Mouse (Mus musculus) hindbrain, postnatal 0 days (tissue): ENCODE measurements at regions not wholly inside any gene's neighbourhood (a gene's known extent, or its start where the extent isn't known, plus 50 kb on each side); places are given as distances from the start of the nearest gene placed in this dataset.

ENCODE experiments used
- ATAC-seq: fragments of 200-750 bp; cut with Nextera tagmentation; 2 replicates; pipeline ENCODE4 v1.8.0; 2017; ENCODE audit warnings: mild to moderate bottlenecking, moderate TSS enrichment, moderate library complexity
- DNase-seq: peaks from one replicate; pipeline ENCODE4 v3.0.0-alpha.2; 2015; ENCODE audit warnings: low spot score
- H3K27ac ChIP-seq: fragments of 300-500 bp; sonication (generic); 2 replicates; pipeline ENCODE4 v1.5.1; 2014; ENCODE audit warnings: mild to moderate bottlenecking
- H3K27me3 ChIP-seq: fragments of 300-500 bp; sonication (generic); 2 replicates; pipeline ENCODE4 v1.6.1; 2014; ENCODE audit warnings: low read length, mixed read lengths; ENCODE audit not compliant: insufficient read depth
- H3K36me3 ChIP-seq: fragments of 300-500 bp; sonication (generic); 2 replicates; pipeline ENCODE4 v1.6.1; 2014; ENCODE audit warnings: low read length, mixed read lengths; ENCODE audit not compliant: insufficient read depth
- H3K4me1 ChIP-seq: fragments of 300-500 bp; sonication (generic); 2 replicates; pipeline ENCODE4 v1.6.1; 2014; ENCODE audit warnings: antibody characterized with exemption, low read length, mixed read lengths; ENCODE audit not compliant: insufficient read depth
- H3K4me2 ChIP-seq: fragments of 300-500 bp; sonication (generic); 2 replicates; pipeline ENCODE4 v1.6.1; 2014; ENCODE audit warnings: low read depth, mild to moderate bottlenecking, low read length, moderate library complexity, mixed read lengths
- H3K4me3 ChIP-seq: fragments of 300-500 bp; sonication (generic); 2 replicates; pipeline ENCODE4 v1.5.1; 2014; ENCODE audit warnings: low read length
- H3K9ac ChIP-seq: fragments of 300-500 bp; sonication (generic); replicated peaks from 2 replicates; pipeline ENCODE4 v1.6.1; 2014; ENCODE audit warnings: mild to moderate bottlenecking, low read length, moderate library complexity, mixed read lengths
- H3K9me3 ChIP-seq: fragments of 300-500 bp; sonication (generic); 2 replicates; pipeline ENCODE4 v1.6.1; 2016; ENCODE audit warnings: low read length, mixed read lengths
- CTCF ChIP-seq: IDR thresholded peaks from 2 replicates; pipeline ENCODE4 v1.5.1; 2016; ENCODE audit warnings: antibody characterized with exemption, control low read depth, low read depth
- WGBS: fragments of 180-500 bp; shearing (Covaris S2); extraction: QIAGEN DNeasy Blood & Tissue Kit; methylation state at CpG from one replicate; pipeline ENCODE4 v1.1.7; 2014; 5-methylcytosine and 5-hydroxymethylcytosine counted together

GRCm38 (mm10) chr19:6647216-6647615 is 104.4 kb upstream of the Slc22a12 start:
- H3K4me2 ChIP-seq = no peak overlapping the region
- no peak overlapping the region for H3K27ac ChIP-seq
- no peaks in the 10 kb centered on the region for H3K4me1 ChIP-seq
- no peak for DNase-seq
- H3K9ac ChIP-seq = no peak overlapping the region
- H3K36me3 ChIP-seq = no peaks in the 10 kb centered on the region
- no peak for ATAC-seq
- H3K4me3 ChIP-seq = no peak overlapping the region
- no peaks in the 10 kb centered on the region for H3K27me3 ChIP-seq
- 91% methylated on average over 3 of the region's 3 CpGs for WGBS
- peak; percentile 42; the same call in 1 of the 2 replicates for TF ChIP-seq CTCF
- H3K9me3 ChIP-seq = no peaks in the 10 kb centered on the region

DNA sequence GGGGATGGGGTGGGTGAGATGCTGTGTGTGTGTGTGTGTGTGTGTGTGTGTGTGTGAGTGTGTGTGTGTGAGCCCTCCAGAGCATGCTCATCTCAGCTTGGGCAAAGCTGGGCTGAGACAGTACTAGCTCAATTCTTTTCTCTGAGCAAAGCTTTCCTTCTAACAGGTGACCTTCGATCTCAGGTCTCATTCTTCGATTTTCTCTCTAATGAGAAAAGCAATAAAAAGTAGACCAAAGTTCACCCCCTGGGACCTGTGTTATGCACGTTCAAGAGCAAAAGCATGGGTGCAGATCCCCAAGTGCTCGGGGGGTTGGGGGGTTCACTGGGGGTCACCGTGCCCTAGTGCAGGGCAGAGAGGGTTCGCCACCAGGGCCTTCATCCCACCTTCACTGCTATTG is 103.1 kb upstream of the Slc22a12 start:
- no peaks in the 10 kb centered on the region for H3K36me3 ChIP-seq
- no peak overlapping the region for H3K4me2 ChIP-seq
- no peak overlapping the region for H3K27ac ChIP-seq
- no peaks in the 10 kb centered on the region for H3K9me3 ChIP-seq
- no peaks in the 10 kb centered on the region for H3K4me1 ChIP-seq
- H3K4me3 ChIP-seq = no peak overlapping the region
- no peak for TF ChIP-seq CTCF
- WGBS = 87% methylated on average over 6 of the region's 6 CpGs
- no peak overlapping the region for H3K9ac ChIP-seq
- H3K27me3 ChIP-seq = no peaks in the 10 kb centered on the region
- no peak for DNase-seq
- ATAC-seq = no peak

DNA sequence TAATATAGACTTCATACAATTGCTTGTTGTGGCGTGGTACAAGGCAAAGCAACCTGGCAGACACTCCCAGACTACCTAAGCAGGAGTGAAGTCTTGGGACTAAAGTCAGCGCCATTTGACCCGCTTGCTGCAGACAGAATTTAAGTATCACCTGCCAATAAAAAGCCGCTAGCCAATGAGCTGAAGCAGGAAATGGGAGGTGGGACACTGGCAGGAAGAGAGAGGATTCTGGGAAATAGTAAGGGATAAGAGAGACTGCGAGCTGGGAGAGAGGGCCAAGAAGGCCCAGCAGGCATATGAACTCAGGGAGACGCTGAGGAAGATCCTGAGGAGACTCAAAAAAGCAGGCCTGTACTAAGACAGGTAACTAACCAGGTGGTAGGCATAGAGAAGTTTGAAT is 102.0 kb upstream of the Slc22a12 start:
- Histone ChIP-seq H3K9me3 (no peaks in the 10 kb centered on the region), H3K36me3 (no peaks in the 10 kb centered on the region), H3K9ac (no peak overlapping the region), H3K27ac (no peak overlapping the region), H3K4me2 (no peak overlapping the region), H3K27me3 (no peaks in the 10 kb centered on the region), H3K4me3 (no peak overlapping the region), H3K4me1 (no peaks in the 10 kb centered on the region)
- 86% methylated on average over 6 of the region's 6 CpGs for WGBS
- DNase-seq = no peak
- TF ChIP-seq CTCF = no peak
- no peak for ATAC-seq

DNA sequence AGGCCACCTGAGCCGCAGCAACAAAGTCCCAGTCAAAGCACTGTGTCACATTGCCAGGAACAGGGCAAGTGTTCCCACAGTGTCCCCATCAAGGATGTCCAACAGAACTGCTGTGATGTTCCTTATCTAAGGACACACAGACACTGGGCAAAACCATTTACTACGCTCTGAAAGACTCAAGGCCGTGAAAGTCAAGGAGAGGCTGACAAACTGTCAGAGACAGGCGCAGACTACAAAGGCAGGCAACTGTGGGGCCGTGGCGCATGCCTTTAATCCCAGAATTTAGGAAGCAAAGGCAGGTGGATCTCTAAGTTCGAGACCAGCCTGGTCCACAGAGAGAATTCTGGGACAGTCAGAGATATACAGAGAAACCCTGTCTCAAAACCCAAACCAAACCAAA is 96.8 kb upstream of the Slc22a12 start:
- Histone ChIP-seq H3K9ac (no peak overlapping the region), H3K4me3 (no peak overlapping the region), H3K27me3 (no peaks in the 10 kb centered on the region), H3K9me3 (no peaks in the 10 kb centered on the region), H3K27ac (no peak overlapping the region), H3K4me1 (no peaks in the 10 kb centered on the region), H3K4me2 (no peak overlapping the region), H3K36me3 (no peaks in the 10 kb centered on the region)
- no peak for TF ChIP-seq CTCF
- DNase-seq (no peak), ATAC-seq (no peak)
- 83% methylated on average over 7 of the region's 7 CpGs for WGBS

DNA sequence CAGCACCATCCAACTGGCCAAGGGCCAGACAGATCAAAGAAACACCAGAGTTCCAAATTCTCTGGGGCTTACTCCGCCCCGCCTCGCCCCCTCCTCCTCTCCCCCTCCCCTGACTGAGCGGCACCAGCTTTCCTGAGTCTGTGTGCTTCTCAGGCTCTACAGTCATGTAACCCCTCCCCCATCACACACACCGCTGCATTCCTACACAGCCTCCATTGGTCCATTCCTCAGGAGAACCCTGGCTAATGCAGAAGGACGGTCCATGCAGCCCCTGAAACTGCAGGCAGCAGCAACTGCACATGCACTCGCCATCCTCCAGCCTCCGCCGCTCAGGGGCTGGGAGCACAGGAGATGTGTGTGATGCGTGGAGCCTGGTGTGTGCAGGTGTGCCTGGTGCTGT is 90.6 kb upstream of the Slc22a12 start:
- no peaks in the 10 kb centered on the region for H3K4me1 ChIP-seq
- no peak overlapping the region for H3K4me3 ChIP-seq
- no peak for TF ChIP-seq CTCF
- no peaks in the 10 kb centered on the region for H3K9me3 ChIP-seq
- no peaks in the 10 kb centered on the region for H3K27me3 ChIP-seq
- H3K36me3 ChIP-seq = no peaks in the 10 kb centered on the region
- H3K4me2 ChIP-seq = 0 out of 2 replicates have a peak overlapping the region, but pooled peaks have one; percentile 13
- WGBS = 37% methylated on average over 10 of the region's 10 CpGs
- DNase-seq = peak; percentile 48
- no peak overlapping the region for H3K27ac ChIP-seq
- peak; percentile 61; the same call in 1 of the 2 replicates for ATAC-seq
- H3K9ac ChIP-seq = no peak overlapping the region

DNA sequence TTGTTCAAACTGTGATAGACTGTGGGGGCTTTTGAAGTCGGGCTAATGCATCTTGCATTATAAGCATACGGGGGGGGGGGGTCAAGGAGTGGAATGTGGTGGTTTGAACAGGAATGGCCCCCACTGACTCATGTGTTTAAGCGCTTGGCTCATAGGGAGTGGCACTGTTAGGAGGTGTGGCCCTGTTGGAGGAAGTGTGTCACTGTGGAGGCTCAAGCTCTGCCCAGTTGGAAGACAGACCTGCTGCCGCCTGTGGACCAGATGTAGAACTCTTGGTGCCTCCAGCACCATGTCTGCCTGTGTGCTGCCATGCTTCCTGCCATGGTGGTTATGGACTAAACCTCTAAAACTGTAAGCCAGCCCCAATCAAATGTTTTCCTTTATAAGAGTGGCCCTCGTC is 89.0 kb upstream of the Slc22a12 start:
- Histone ChIP-seq H3K9ac (no peak overlapping the region), H3K27ac (no peak overlapping the region), H3K27me3 (no peaks in the 10 kb centered on the region), H3K4me1 (no peaks in the 10 kb centered on the region; the same call in 1 of the 2 replicates), H3K4me2 (no peak overlapping the region), H3K9me3 (no peaks in the 10 kb centered on the region), H3K36me3 (no peaks in the 10 kb centered on the region), H3K4me3 (no peak overlapping the region)
- DNase-seq (no peak), ATAC-seq (no peak)
- 87% methylated on average over 5 of the region's 5 CpGs for WGBS
- no peak for TF ChIP-seq CTCF

DNA sequence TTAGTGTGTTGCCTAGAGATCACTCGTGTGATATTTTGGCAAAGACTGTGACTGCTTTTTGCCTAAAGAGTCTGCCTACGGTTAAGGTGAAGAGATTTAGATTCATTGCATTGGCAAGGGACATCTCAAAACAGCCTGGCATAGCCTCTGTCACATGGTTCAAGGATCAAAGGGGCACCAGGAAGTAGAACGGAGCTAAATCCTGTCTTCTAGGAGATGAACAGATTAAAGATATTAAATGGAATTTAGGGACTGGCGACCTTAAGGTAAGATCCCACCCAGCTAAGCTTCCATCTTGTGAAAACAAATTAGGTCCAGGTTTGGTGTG is 87.7 kb upstream of the Slc22a12 start:
- Histone ChIP-seq H3K36me3 (no peaks in the 10 kb centered on the region), H3K27me3 (no peaks in the 10 kb centered on the region), H3K9me3 (no peaks in the 10 kb centered on the region), H3K9ac (no peak overlapping the region), H3K27ac (no peak overlapping the region), H3K4me3 (no peak overlapping the region), H3K4me1 (no peaks in the 10 kb centered on the region; the same call in 1 of the 2 replicates), H3K4me2 (no peak overlapping the region)
- TF ChIP-seq CTCF = no peak
- DNase-seq = no peak
- no peak for ATAC-seq
- 74% methylated on average over 4 of the region's 4 CpGs for WGBS
